Mouse (Mus musculus): ENCODE measurements around the gene Ube2k.

Ube2k gene

GRCm38 (mm10) chr5:65624340-65624739 is 87.3 kb downstream of the Ube2k start:
- Histone ChIP-seq H3K9me3 (ENCODE audit: low read length) (no peaks in the 10 kb centered on the region), H3K4me1 (replicated peaks; ENCODE audit: low read depth, low read length) (no peaks in the 10 kb centered on the region), H3K4me3 (replicated peaks; ENCODE audit: low read length) (no peak overlapping the region), H3K27me3 (ENCODE audit: insufficient read depth, low read length) (no peaks in the 10 kb centered on the region), H3K36me3 (ENCODE audit: insufficient read depth, low read length) (peaks cover 83% of the 10 kb centered on the region)
- TF ChIP-seq CTCF (conservative IDR thresholded peaks at IDR 0.05; ENCODE audit: low read length) (no peak), NANOG (IDR thresholded peaks at IDR 0.05; ENCODE audit: borderline replicate concordance, low read length) (no peak), POU5F1 (IDR thresholded peaks at IDR 0.05; ENCODE audit: borderline replicate concordance, low read length) (no peak)

- H3K4me1 ChIP-seq (replicated peaks; ENCODE audit: low read depth, low read length) = no peaks in the 10 kb centered on the region
- H3K4me3 ChIP-seq (replicated peaks; ENCODE audit: low read length) = no peak overlapping the region
- H3K36me3 ChIP-seq (ENCODE audit: insufficient read depth, low read length) = peaks cover 89% of the 10 kb centered on the region
- H3K27me3 ChIP-seq (ENCODE audit: insufficient read depth, low read length) = no peaks in the 10 kb centered on the region
- no peaks in the 10 kb centered on the region for H3K9me3 ChIP-seq (ENCODE audit: low read length)
- TF ChIP-seq POU5F1 (IDR thresholded peaks at IDR 0.05; ENCODE audit: borderline replicate concordance, low read length) (no peak), CTCF (conservative IDR thresholded peaks at IDR 0.05; ENCODE audit: low read length) (no peak), NANOG (IDR thresholded peaks at IDR 0.05; ENCODE audit: borderline replicate concordance, low read length) (no peak)
These were observed 101.9 kb downstream of the Ube2k start for GRCm38 (mm10) chr5:65638896-65639295.
